In genomic region chr10:64087521-64087920, GRCm38 (mm10) we compare ENCODE assay signal across 9 mouse cellular contexts. TPM values are rescaled to one million over a fixed set of nuclear protein-coding genes. Genes with fewer than 3 reads are reported as not detected.
DNase-seq lines count a peak whose midpoint lies in the region; ATAC-seq and TF ChIP-seq lines count a peak whose summit lies in the region.
"Had no signal": no experiment of that assay in that cellular context is flagged by ENCODE, and none has a peak within 500 bp of the region (broad histone marks: within the 10 kb centered on the region; RNA-seq: fewer than 3 reads in every experiment).

No protein-coding gene starts in this region.

- H3K4me2 ChIP-seq in kidney, postnatal 0 days (ENCODE audit: low read length) = peak overlapping the region; percentile 55
- H3K4me2 ChIP-seq in embryonic facial prominence, embryonic 12.5 days (replicated peaks) = peak overlapping the region; percentile 82
- H3K4me2 ChIP-seq in hindbrain, embryonic 15.5 days = peak overlapping the region; percentile 88
- H3K4me2 ChIP-seq in neural tube, embryonic 12.5 days (replicated peaks) = peak overlapping the region; percentile 81

- TF ChIP-seq CTCF in kidney, postnatal 0 days (IDR thresholded peaks at IDR 0.05; ENCODE audit: low read depth) = no peak

- WGBS in kidney, postnatal 0 days = under 1% methylated on average over 12 of the region's 12 CpGs
- 1% methylated on average over 12 of the region's 12 CpGs for WGBS in embryonic facial prominence, embryonic 12.5 days
- 2% methylated on average over 12 of the region's 12 CpGs for WGBS in hindbrain, embryonic 15.5 days
- WGBS in neural tube, embryonic 12.5 days = under 1% methylated on average over 12 of the region's 12 CpGs

- no peak for DNase-seq in kidney, postnatal 0 days (ENCODE audit: low spot score)
- no peak for DNase-seq in kidney, postnatal 14 days
- DNase-seq in right cerebral cortex, postnatal 4 days = no peak
- DNase-seq in adrenal gland, postnatal 10 days = no peak
- DNase-seq in urinary bladder, postnatal 14 days (ENCODE audit: low spot score) = no peak

- H3K9me3 ChIP-seq in kidney, postnatal 0 days (replicated peaks; ENCODE audit: low read length) = no peaks in the 10 kb centered on the region
- H3K9me3 ChIP-seq in embryonic facial prominence, embryonic 12.5 days = no peaks in the 10 kb centered on the region
- H3K9me3 ChIP-seq in hindbrain, embryonic 15.5 days = no peaks in the 10 kb centered on the region
- H3K9me3 ChIP-seq in neural tube, embryonic 12.5 days = no peaks in the 10 kb centered on the region

- H3K27me3 ChIP-seq in kidney, postnatal 0 days (ENCODE audit: insufficient read depth, low read length) = peaks cover 14% of the 10 kb centered on the region
- H3K27me3 ChIP-seq in embryonic facial prominence, embryonic 12.5 days = peaks cover 23% of the 10 kb centered on the region
- H3K27me3 ChIP-seq in hindbrain, embryonic 15.5 days = 0 out of 2 replicates have a peak, but pooled peaks cover 2% of the 10 kb centered on the region
- H3K27me3 ChIP-seq in neural tube, embryonic 12.5 days (replicated peaks) = peaks cover 8% of the 10 kb centered on the region

- H3K27ac ChIP-seq in kidney, postnatal 0 days = no peak overlapping the region
- H3K27ac ChIP-seq in embryonic facial prominence, embryonic 12.5 days = no peak overlapping the region
- peak overlapping the region; percentile 69 for H3K27ac ChIP-seq in hindbrain, embryonic 15.5 days (replicated peaks)
- H3K27ac ChIP-seq in neural tube, embryonic 12.5 days = no peak overlapping the region
- H3K27ac ChIP-seq: liver, embryonic 14.5 days had no signal

- no peak for ATAC-seq in kidney, postnatal 0 days (replicated peaks; ENCODE audit: low FRiP score, low read depth)
- ATAC-seq in embryonic facial prominence, embryonic 12.5 days (ENCODE audit: insufficient number of reproducible peaks, insufficient read depth, low FRiP score, low TSS enrichment) = no peak
- no peak for ATAC-seq in hindbrain, embryonic 15.5 days (ENCODE audit: low FRiP score, low read depth)
- ATAC-seq in neural tube, embryonic 12.5 days (ENCODE audit: low FRiP score, low read depth) = no peak

- H3K4me1 ChIP-seq in kidney, postnatal 0 days (replicated peaks; ENCODE audit: insufficient read depth, low read length) = no peaks in the 10 kb centered on the region
- peaks cover 8% of the 10 kb centered on the region; the same call in 1 of the 2 replicates for H3K4me1 ChIP-seq in embryonic facial prominence, embryonic 12.5 days
- H3K4me1 ChIP-seq in hindbrain, embryonic 15.5 days (replicated peaks) = peaks cover 27% of the 10 kb centered on the region
- H3K4me1 ChIP-seq in neural tube, embryonic 12.5 days = peaks cover 22% of the 10 kb centered on the region; the same call in 1 of the 2 replicates

- no peaks in the 10 kb centered on the region for H3K36me3 ChIP-seq in kidney, postnatal 0 days (ENCODE audit: insufficient read depth, low read length)
- H3K36me3 ChIP-seq in embryonic facial prominence, embryonic 12.5 days = no peaks in the 10 kb centered on the region
- H3K36me3 ChIP-seq in hindbrain, embryonic 15.5 days = no peaks in the 10 kb centered on the region
- no peaks in the 10 kb centered on the region for H3K36me3 ChIP-seq in neural tube, embryonic 12.5 days

- peak overlapping the region; percentile 21 for H3K4me3 ChIP-seq in kidney, postnatal 0 days (replicated peaks; ENCODE audit: low read depth, low read length)
- H3K4me3 ChIP-seq in embryonic facial prominence, embryonic 12.5 days = peak overlapping the region; percentile 41
- peak overlapping the region; percentile 57 for H3K4me3 ChIP-seq in hindbrain, embryonic 15.5 days
- H3K4me3 ChIP-seq in neural tube, embryonic 12.5 days = peak overlapping the region; percentile 43

- no peak overlapping the region for H3K9ac ChIP-seq in kidney, postnatal 0 days (ENCODE audit: low read depth, low read length)
- no peak overlapping the region for H3K9ac ChIP-seq in embryonic facial prominence, embryonic 12.5 days
- H3K9ac ChIP-seq in hindbrain, embryonic 15.5 days = peak overlapping the region; percentile 71
- H3K9ac ChIP-seq in neural tube, embryonic 12.5 days = peak overlapping the region; percentile 52
- H3K9ac ChIP-seq: liver, embryonic 14.5 days had no signal

RNA-seq across cellular contexts. Expression of gene Lrrtm3, which starts 2.6 kb away (rescaled TPM):
- polyA plus RNA-seq in kidney, postnatal 0 days (2015; fragmentation: Nextera tagmentation; extraction: Ambion mirVana) = 0.38 and 0.43 TPM in 2 replicates
- 3.0 and 3.3 TPM in 2 replicates for polyA plus RNA-seq in embryonic facial prominence, embryonic 12.5 days (2016; fragmentation: Nextera tagmentation; extraction: Ambion mirVana)
- polyA plus RNA-seq in hindbrain, embryonic 15.5 days (2015; fragmentation: Nextera tagmentation; extraction: Ambion mirVana) = 38.5 and 41.5 TPM in 2 replicates
- polyA plus RNA-seq in neural tube, embryonic 12.5 days (2016; fragmentation: Nextera tagmentation; extraction: Ambion mirVana) = 12.2 and 12.8 TPM in 2 replicates
- under 1 TPM; 0.76 to 0.81 TPM for total RNA-seq in adrenal gland, postnatal 10 days (2021)

Comparison
In these comparisons a context has a peak if more than half of its experiments do, and no peak if none do; other contexts are left out.
1. H3K9ac ChIP-seq: peak in hindbrain, embryonic 15.5 days (single experiment) and neural tube, embryonic 12.5 days (single experiment); none in kidney, postnatal 0 days (single experiment) and embryonic facial prominence, embryonic 12.5 days (single experiment).
2. Peak in every context shown above with its lines, with median percentiles within 50 percentile points of each other: H3K4me2 ChIP-seq and H3K4me3 ChIP-seq.